Mouse (Mus musculus) kidney, postnatal 10 days (tissue): Measurements from ENCODE around the gene Fam92b.

ENCODE experiments used
- DNase-seq: peaks from one replicate; pipeline ENCODE4 v3.0.0; 2021; ENCODE audit warnings: mixed read lengths

Fam92b gene

GRCm38 (mm10) chr8:120146051-120146450 lies 31.2 kb downstream of the Fam92b start:
- DNase-seq: no peak

- no peak for DNase-seq
Observed at GRCm38 (mm10) chr8:120144652-120145301, 32.5 kb downstream of the Fam92b start.

GRCm38 (mm10) chr8:120143911-120144651 lies 33.2 kb downstream of the Fam92b start:
- DNase-seq: no peak

GRCm38 (mm10) chr8:120140769-120141168 lies 36.5 kb downstream of the Fam92b start:
- no peak for DNase-seq

GRCm38 (mm10) chr8:120138958-120139357 lies 38.3 kb downstream of the Fam92b start:
- no peak for DNase-seq

GRCm38 (mm10) chr8:120136618-120137017 lies 40.6 kb downstream of the Fam92b start:
- no peak for DNase-seq

- DNase-seq: no peak
Observed at GRCm38 (mm10) chr8:120135687-120136086, 41.6 kb downstream of the Fam92b start.

- DNase-seq: peak; percentile 76
Observed at GRCm38 (mm10) chr8:120133169-120133568, 44.1 kb downstream of the Fam92b start.

GRCm38 (mm10) chr8:120131158-120131557 lies 46.1 kb downstream of the Fam92b start:
- no peak for DNase-seq

GRCm38 (mm10) chr8:120129547-120129946 lies 47.7 kb downstream of the Fam92b start:
- DNase-seq: no peak

- peak; percentile 55 for DNase-seq
Observed at GRCm38 (mm10) chr8:120126357-120127161, 50.7 kb downstream of the Fam92b start.

- no peak for DNase-seq
Observed at GRCm38 (mm10) chr8:120124836-120125389, 52.4 kb downstream of the Fam92b start.

GRCm38 (mm10) chr8:120124261-120124660 lies 53.0 kb downstream of the Fam92b start:
- DNase-seq: no peak

- DNase-seq: peak; percentile 43
Observed at GRCm38 (mm10) chr8:120120951-120121350, 56.3 kb downstream of the Fam92b start.

- DNase-seq: no peak
Observed at GRCm38 (mm10) chr8:120119931-120120330, 57.3 kb downstream of the Fam92b start.

- DNase-seq: no peak
Observed at GRCm38 (mm10) chr8:120119429-120119828, 57.8 kb downstream of the Fam92b start.

GRCm38 (mm10) chr8:120118847-120119246 lies 58.4 kb downstream of the Fam92b start:
- DNase-seq: no peak

- peak; percentile 51 for DNase-seq
Observed at GRCm38 (mm10) chr8:120118162-120118561, 59.1 kb downstream of the Fam92b start.

GRCm38 (mm10) chr8:120116600-120116999 lies 60.7 kb downstream of the Fam92b start:
- DNase-seq: no peak
